Mouse (Mus musculus) heart, postnatal 10 days (tissue): ENCODE data around the gene Duox1. TPM values are rescaled to one million over a fixed set of nuclear protein-coding genes. Genes with fewer than 3 reads are reported as not detected.

Experiments used
- DNase-seq, 2 experiments: peaks; one replicate each; pipeline ENCODE4 v3.0.0; 2021
- intact Hi-C: fragments of 180-260 bp; cut with DNase I; formaldehyde crosslinking; loops from one replicate; pipeline ENCODE4 v1.15.1; 2025
- total RNA-seq, 2 experiments: library from RNA; stranded (reverse); gene quantifications; 2 replicates each; pipeline ENCODE4 v1.2.3; 2021

Duox1 gene
- total RNA-seq = under 1 TPM; 0.22 to 0.26 TPM

- DNase-seq = no peak
- intact Hi-C loops = no loop called here
These were observed at the start of gene Duox1 for GRCm38 (mm10) chr2:122315372-122315771. Duox1 (plus strand) TSS chr2:122315672.

- DNase-seq = no peak
- intact Hi-C loops = no loop called here
These were observed 48.9 kb upstream of the Duox1 start for GRCm38 (mm10) chr2:122266407-122267193.

DNA sequence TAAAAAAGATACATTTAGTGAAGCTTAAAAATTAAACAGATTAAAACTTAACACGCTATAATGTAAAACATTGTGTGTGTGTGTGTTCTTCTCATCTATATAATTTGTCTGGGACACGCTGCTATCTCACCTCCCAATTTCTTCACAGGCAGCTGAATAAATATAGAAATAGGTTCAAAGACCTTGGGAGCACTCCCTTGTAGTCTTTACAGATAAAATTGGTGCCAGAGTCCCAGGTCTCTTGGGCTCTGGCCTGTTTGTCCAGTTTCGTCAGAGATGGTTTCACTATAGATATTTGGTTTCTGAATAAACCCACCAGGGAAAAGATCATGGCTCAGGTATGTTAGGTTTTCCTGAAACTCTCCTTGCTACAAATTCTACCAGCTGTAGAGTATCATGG, 36.7 kb upstream of the Duox1 start:
- no peak for DNase-seq
- intact Hi-C loops = no loop called here

- intact Hi-C loops = no loop called here
- no peak for DNase-seq
These were observed 31.4 kb upstream of the Duox1 start for GRCm38 (mm10) chr2:122284091-122284490.

- intact Hi-C loops = no loop called here
- DNase-seq = peak; percentile 41 to 63
These were observed 29.3 kb upstream of the Duox1 start for GRCm38 (mm10) chr2:122286137-122286536.

GRCm38 (mm10) chr2:122294916-122295315, 20.6 kb upstream of the Duox1 start:
- no peak for DNase-seq
- intact Hi-C loops = no loop called here

- intact Hi-C loops = loop anchor here (1.0 kb wide), 1 partner anchor 17 kb away; no protein-coding TSS in a partner anchor
- no peak for DNase-seq
These were observed 18.0 kb upstream of the Duox1 start for GRCm38 (mm10) chr2:122297271-122298095.

GRCm38 (mm10) chr2:122298096-122298499, 17.4 kb upstream of the Duox1 start, which contains the start of gene Duox2:
Duox2 (minus strand) TSS chr2:122298449.
- intact Hi-C loops = no loop called here
- no peak for DNase-seq

GRCm38 (mm10) chr2:122298596-122299490, 16.6 kb upstream of the Duox1 start, which contains the start of gene Duoxa2:
Duoxa2 (plus strand) TSS chr2:122298900.
- intact Hi-C loops = no loop called here
- peak; percentile 24 to 34 for DNase-seq

GRCm38 (mm10) chr2:122299911-122300655, 15.4 kb upstream of the Duox1 start:
- no peak for DNase-seq
- intact Hi-C loops = loop anchor here (5.0 kb wide), 3 partner anchors 58 to 257 kb away; no protein-coding TSS in a partner anchor

DNA sequence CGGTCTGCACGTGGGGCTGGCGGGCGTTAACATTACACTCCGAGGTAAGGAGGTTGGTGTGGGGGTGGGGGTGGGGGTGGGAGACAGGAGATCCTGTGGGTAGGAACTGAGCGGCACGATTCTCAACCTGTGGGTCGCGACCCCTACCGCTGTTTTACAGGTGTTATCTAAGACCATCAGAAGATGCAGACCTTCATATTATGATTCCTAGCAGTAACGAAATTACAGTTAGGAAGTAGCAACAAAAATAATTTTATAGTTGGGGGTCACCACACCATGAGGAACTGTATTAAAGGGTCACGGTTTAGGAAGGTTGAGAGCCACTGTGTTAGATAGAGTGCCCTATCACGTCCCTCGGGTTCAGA, 14.8 kb upstream of the Duox1 start:
- no peak for DNase-seq
- intact Hi-C loops = loop anchor here (5.0 kb wide), 3 partner anchors 58 to 257 kb away; no protein-coding TSS in a partner anchor

DNA sequence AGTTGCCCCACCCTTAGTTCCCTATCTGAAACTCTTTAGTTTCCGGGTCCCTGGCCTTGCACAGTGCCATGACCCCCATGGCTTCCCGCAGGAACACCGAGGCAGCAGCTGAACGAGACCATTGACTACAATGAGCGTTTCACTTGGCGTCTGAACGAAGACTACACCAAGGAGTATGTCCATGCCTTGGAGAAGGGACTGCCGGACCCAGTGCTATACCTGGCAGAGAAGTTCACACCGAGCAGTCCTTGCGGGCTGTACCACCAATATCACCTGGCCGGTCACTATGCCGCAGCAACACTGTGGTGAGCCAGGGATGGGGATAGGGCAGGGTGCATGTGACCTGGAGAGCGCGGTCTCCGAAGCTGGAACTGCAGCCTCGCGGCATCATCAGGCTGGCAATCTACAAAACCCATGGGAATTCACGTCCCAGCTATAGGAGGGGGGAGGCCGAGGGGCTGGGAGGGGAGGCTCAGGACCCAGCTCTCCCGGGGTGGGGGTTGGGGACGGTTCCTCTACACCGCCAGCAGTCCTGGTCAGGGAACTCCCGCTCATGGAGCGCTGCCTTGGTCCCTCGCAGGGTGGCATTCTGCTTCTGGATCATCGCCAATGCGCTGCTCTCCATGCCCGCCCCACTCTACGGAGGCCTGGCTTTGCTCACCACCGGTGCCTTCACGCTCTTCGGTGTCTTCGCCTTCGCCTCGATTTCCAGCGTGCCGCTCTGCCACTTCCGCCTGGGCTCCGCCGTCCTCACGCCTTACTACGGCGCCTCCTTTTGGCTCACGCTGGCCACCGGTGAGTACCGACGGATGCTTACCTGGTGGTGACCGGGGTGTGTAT, 14.2 kb upstream of the Duox1 start:
- DNase-seq = peak; percentile 34 to 46
- intact Hi-C loops = loop anchor here (5.0 kb wide), 3 partner anchors 59 to 256 kb away; no protein-coding TSS in a partner anchor

GRCm38 (mm10) chr2:122301921-122302573, 13.4 kb upstream of the Duox1 start:
- no peak for DNase-seq
- intact Hi-C loops = loop anchor here (5.0 kb wide), 3 partner anchors 60 to 255 kb away; no protein-coding TSS in a partner anchor

GRCm38 (mm10) chr2:122302574-122303241, 12.8 kb upstream of the Duox1 start:
- intact Hi-C loops = loop anchor here (1.0 to 5.0 kb wide), 4 partner anchors 60 to 255 kb away; no protein-coding TSS in a partner anchor
- DNase-seq = peak; percentile 69 to 80

- no peak for DNase-seq
- intact Hi-C loops = loop anchor here (5.0 kb wide), 3 partner anchors 62 to 253 kb away; no protein-coding TSS in a partner anchor
These were observed 10.9 kb upstream of the Duox1 start for GRCm38 (mm10) chr2:122304544-122304943.

DNA sequence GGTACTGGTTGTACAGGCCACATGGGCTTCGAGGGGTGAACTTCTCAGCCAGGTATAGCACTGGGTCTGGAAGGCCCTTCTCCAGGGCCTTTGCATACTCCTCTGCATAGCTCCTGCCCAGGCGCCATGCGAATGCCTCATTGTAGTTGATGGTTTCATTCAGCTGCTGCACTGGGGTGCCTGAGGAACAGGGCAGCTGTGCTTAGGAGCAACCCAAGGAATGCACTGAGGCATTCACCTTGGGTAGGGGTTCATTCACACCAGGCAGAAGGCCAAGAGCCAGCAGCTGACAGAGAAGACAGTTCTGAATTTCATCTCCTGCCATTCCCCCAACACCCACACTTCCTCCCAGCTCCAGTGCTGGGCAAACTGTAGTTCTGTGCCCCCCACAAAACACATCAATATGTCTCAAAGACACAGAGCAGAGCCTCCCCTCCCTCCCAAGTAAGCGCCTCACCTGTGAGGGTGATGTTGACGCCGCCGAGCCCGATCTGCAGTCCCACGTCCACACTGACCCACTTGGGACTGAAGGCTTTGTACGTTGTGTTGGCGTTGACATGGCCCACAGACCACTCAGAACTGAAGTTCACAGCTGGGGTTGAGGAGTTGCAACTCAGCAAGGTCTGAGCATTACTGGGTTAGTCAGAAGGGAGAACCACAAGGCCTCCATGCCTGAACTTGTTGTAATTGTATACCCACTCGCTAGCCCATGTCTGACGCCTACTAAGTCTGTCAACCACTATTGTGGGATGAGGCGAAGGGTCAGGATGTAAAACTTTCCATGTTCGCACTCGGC, 10.2 kb upstream of the Duox1 start:
- no peak for DNase-seq
- intact Hi-C loops = no loop called here

- intact Hi-C loops = no loop called here
- DNase-seq = peak in 1 of 2 experiments; percentile 7
These were observed 9.3 kb upstream of the Duox1 start for GRCm38 (mm10) chr2:122306184-122306583.
